Mouse (Mus musculus): ENCODE data around the gene Ak9. TPM values are rescaled to one million over a fixed set of nuclear protein-coding genes. Genes with fewer than 3 reads are reported as not detected.

The Ak9 gene
- polyA plus RNA-seq, 1 experiment, result 0.25 TPM

DNA sequence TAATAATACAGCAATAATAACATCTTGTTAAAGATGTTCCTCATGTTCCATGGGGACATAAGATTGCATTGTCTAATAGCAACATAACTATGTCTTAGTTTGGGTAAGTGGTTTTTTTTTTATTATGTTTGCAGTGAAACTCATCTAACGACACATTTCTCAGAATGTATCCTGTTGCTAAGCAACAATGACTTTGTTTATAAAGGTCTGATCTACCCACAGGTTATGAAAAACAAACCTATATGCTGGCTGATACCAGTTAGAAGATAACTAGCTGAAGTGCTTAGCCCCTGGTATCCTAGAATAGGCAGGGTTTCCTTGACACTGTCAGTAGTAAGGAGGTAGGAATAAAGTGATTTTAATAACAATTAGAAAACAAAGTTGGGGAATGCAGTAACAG, 15.7 kb upstream of the Ak9 start:
- DNase-seq (ENCODE audit: low read depth), result no peak
- TF ChIP-seq CTCF (IDR thresholded peaks at IDR 0.05; ENCODE audit: borderline replicate concordance, extremely low read depth, insufficient read depth, insufficient read length), result no peak
- TF ChIP-seq POLR2A (IDR thresholded peaks at IDR 0.05; ENCODE audit: borderline replicate concordance, extremely low read depth, insufficient read depth, insufficient read length, poor library complexity, severe bottlenecking), result no peak

DNA sequence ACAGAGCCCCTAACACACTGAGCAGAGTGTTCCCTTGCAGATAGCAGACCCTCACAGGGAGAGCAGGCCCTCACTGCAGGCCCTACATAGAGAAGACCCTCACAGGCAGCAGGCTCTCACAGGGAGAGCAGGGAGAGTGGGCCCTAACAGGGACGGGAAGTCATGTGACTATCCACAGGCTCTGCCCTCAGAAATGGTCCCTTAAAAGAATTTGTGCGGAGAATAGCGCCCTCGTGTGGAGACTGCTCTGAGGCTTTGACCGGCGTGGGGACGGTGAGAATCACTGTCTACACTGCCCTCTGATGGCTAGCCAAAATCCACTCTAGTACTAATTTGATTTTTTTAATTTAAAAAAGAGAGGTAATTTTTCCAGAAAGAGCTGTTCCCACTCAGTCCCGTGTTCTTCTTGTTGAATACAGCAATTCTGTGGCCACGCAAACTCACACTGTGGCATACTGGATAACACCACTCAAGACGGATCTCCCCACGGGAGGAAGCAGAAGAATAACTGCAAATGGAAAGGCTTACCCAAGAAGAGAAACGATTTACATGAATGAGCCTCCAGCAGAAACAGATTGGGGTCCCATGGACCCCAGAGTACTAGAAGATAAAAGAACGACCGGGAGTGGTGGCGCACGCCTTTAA, 14.9 kb upstream of the Ak9 start:
- peak; percentile 95 for DNase-seq (ENCODE audit: low read depth)
- TF ChIP-seq CTCF (IDR thresholded peaks at IDR 0.05; ENCODE audit: borderline replicate concordance, extremely low read depth, insufficient read depth, insufficient read length) (peak; percentile 99), POLR2A (IDR thresholded peaks at IDR 0.05; ENCODE audit: borderline replicate concordance, extremely low read depth, insufficient read depth, insufficient read length, poor library complexity, severe bottlenecking) (no peak)

DNA sequence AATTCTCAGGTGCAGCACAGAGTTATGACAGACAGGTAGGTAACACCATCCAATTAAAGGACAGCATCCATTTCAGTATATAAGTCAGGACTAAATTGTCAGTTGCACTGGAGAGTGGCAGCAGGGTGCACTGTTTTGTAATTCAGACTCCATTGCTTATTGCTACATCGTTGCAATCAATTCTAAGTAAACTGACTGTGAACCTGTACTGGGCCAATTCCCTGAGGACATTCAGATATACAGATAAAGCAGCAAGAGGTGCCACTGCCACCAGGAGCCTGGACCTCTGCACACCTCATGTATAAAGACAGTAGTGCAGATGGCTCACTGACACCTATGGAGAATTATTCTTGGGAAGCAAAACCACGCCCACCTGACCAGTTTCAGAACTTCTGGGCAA, 12.8 kb upstream of the Ak9 start:
- DNase-seq (ENCODE audit: low read depth), result no peak

DNA sequence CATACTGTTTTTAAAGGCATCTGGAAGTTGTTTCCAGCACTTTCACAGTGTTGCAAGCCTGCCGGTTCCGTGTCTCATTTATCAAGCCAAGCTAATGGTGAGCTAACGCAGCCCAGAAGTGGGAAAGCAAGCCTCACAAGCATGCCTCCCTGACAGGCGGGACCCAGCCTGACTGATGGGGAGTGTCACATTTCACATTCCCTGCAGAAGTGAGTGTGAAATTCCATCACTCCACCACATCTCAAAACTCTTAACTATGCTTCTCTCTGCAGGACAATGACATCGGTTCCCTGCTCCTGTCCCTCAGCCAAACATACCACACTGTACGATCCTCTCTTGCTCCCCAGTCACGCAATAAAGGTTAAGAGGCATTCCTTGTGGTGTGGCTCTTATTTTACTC, 10.8 kb upstream of the Ak9 start:
- DNase-seq (ENCODE audit: low read depth), result no peak
- TF ChIP-seq CTCF (IDR thresholded peaks at IDR 0.05; ENCODE audit: borderline replicate concordance, extremely low read depth, insufficient read depth, insufficient read length), result no peak
- no peak for TF ChIP-seq POLR2A (IDR thresholded peaks at IDR 0.05; ENCODE audit: borderline replicate concordance, extremely low read depth, insufficient read depth, insufficient read length, poor library complexity, severe bottlenecking)

More for the DNA sequence above, 12.8 kb upstream of the Ak9 start:
- TF ChIP-seq POLR2A (IDR thresholded peaks at IDR 0.05; ENCODE audit: borderline replicate concordance, extremely low read depth, insufficient read depth, insufficient read length, poor library complexity, severe bottlenecking), result no peak
- TF ChIP-seq CTCF (IDR thresholded peaks at IDR 0.05; ENCODE audit: borderline replicate concordance, extremely low read depth, insufficient read depth, insufficient read length), result no peak

DNA sequence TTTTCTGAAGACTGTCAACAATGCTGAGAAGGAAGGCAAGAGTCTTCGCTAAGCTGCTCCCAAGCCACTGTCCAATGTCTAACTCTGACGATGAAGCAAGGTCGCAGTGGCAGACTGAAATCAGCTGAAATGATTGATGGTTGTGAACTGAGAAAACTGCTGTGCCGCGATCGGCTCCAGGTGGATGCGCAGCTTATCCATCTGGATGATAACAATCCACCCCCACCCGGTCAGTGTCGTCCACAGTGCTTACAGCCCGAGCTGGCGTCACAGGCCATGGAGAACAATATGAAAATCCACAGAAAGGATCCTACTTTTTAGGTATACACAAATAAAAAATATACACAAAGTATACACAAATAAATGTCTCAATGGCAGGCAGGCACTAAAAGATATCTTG, 9.0 kb upstream of the Ak9 start:
- TF ChIP-seq CTCF (IDR thresholded peaks at IDR 0.05; ENCODE audit: borderline replicate concordance, extremely low read depth, insufficient read depth, insufficient read length), result no peak
- TF ChIP-seq POLR2A (IDR thresholded peaks at IDR 0.05; ENCODE audit: borderline replicate concordance, extremely low read depth, insufficient read depth, insufficient read length, poor library complexity, severe bottlenecking), result no peak
- no peak for DNase-seq (ENCODE audit: low read depth)

DNA sequence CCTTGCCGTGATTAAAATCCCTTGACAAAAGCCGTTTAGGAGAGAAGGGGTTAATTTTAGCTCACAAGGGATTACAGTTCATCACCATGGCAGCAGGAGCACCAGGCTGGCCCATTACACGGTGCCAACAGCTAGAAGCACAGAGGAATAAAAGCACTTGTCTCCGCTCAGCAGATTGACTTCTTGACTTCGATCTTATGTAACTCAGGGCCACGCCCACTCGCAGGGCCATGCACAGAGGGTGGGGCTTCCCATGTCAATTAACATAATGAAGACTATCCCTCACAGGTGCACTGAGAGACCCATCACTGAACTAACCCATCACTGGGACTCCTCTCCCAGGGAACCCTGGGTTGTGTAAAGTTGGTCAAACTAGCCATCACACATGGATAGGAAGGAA, 8.6 kb upstream of the Ak9 start:
- peak; percentile 78 for DNase-seq (ENCODE audit: low read depth)
- TF ChIP-seq POLR2A (IDR thresholded peaks at IDR 0.05; ENCODE audit: borderline replicate concordance, extremely low read depth, insufficient read depth, insufficient read length, poor library complexity, severe bottlenecking) (no peak), CTCF (IDR thresholded peaks at IDR 0.05; ENCODE audit: borderline replicate concordance, extremely low read depth, insufficient read depth, insufficient read length) (no peak)

DNA sequence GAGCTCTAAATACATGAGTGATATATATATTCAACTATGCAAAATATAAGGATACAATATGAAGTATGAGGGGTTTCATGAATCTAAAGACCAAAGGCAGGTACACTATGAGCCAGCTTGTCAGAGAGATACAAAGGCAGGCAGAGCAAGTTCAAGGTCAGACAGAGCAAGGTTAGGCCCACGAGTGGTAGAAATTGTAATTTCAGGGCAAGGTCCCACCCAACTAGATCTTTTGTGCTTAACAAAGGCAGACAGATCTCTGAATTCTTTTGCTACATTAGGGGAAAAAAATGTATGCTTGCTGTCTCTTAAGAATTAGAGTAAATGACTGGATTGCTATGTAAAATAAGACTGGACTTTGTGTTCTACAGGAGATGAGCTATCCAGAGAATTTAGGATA, 3.6 kb upstream of the Ak9 start:
- TF ChIP-seq CTCF (IDR thresholded peaks at IDR 0.05; ENCODE audit: borderline replicate concordance, extremely low read depth, insufficient read depth, insufficient read length) (no peak), POLR2A (IDR thresholded peaks at IDR 0.05; ENCODE audit: borderline replicate concordance, extremely low read depth, insufficient read depth, insufficient read length, poor library complexity, severe bottlenecking) (no peak)
- DNase-seq (ENCODE audit: low read depth), result no peak

DNA sequence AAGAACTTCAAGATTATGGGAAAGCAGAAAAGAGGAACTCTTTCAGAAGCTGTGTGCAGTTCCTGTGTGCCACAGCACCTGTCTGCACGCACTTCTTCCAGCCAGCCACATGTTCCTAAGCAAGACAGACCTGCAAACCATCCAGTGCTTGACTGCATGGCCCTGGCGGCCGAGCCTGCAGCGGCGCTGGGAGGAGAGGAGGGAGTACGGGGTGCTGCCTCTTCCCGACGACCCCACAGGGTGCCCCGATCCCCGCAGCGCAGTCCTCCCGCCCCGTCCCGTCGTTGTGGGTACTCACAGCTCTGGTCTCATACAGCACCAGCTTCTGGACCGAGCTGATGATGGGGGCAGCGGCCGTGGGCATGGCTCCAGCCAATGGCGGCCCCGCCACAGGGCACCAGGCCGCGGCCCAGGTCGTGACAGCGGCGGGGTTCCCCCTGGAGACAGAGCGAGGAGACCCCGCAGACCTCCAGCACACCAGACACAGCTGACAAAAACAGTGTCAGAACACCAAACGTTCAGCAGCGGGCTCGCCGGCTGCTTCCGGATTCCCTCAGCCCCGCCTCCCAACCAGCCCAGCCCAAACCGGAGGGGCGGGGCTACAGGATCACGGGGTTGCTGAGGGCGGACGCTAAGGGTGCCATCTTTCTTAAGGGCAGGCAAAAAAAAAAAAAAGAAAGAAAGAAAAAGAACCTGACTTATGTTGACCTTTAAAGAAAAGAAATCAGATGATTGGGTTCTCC, 920 bp upstream of the Ak9 start, which contains the start of gene Fig4:
Gene Fig4 (minus strand): TSS at position 572 of the 743 bp plus-strand sequence.
- TF ChIP-seq POLR2A (IDR thresholded peaks at IDR 0.05; ENCODE audit: borderline replicate concordance, extremely low read depth, insufficient read depth, insufficient read length, poor library complexity, severe bottlenecking), result peak; percentile 44; the same call in 1 of the 2 replicates
- no peak; the same call in 1 of the 2 replicates for TF ChIP-seq CTCF (IDR thresholded peaks at IDR 0.05; ENCODE audit: borderline replicate concordance, extremely low read depth, insufficient read depth, insufficient read length)
- peak; percentile 96 for DNase-seq (ENCODE audit: low read depth)

DNA sequence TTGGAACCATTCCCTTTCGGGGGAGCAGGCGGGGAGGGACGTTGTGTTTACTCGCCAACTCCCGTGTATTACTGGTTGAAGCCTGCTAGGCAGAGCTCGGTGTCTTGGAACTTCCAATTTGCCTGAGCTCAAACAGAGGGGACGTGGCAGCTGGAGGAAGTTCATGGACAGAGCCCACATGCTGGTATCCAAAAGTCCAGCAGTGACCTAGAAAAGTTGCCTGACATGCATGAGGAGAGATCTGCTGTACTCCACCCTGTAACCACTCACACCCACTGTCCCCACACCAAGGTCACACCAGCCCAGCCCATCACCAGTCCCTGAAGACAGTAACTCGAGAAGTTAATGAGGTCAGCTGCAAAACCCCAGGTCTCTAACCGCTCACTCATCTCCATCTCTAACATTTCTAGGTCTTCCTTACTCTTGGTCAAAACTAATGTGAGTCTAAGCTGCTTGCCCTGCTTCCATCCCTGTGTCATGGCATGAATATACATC, 1.2 kb downstream of the Ak9 start:
- TF ChIP-seq CTCF (IDR thresholded peaks at IDR 0.05; ENCODE audit: borderline replicate concordance, extremely low read depth, insufficient read depth, insufficient read length) (no peak), POLR2A (IDR thresholded peaks at IDR 0.05; ENCODE audit: borderline replicate concordance, extremely low read depth, insufficient read depth, insufficient read length, poor library complexity, severe bottlenecking) (no peak)
- DNase-seq (ENCODE audit: low read depth), result no peak

DNA sequence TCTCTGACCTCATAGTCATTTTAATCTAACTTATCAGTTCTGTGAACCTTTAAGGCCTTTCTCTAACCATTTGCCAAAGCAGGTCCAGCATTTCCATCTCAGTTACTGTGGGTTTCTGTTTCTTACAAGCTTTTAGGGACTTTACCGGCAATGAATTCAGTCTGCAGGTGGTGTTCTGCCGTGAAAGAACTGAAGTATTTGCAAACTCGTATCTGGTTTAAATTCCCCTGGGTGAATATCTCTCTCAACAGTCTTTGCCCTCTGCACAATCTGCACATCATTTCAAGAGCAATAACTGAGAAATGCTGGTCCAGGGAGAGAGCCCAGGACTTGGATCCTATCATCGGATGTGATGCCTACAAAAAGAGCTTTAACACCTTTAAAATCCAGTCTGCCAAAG, 4.4 kb downstream of the Ak9 start:
- TF ChIP-seq CTCF (IDR thresholded peaks at IDR 0.05; ENCODE audit: borderline replicate concordance, extremely low read depth, insufficient read depth, insufficient read length) (no peak), POLR2A (IDR thresholded peaks at IDR 0.05; ENCODE audit: borderline replicate concordance, extremely low read depth, insufficient read depth, insufficient read length, poor library complexity, severe bottlenecking) (no peak)
- no peak for DNase-seq (ENCODE audit: low read depth)

DNA sequence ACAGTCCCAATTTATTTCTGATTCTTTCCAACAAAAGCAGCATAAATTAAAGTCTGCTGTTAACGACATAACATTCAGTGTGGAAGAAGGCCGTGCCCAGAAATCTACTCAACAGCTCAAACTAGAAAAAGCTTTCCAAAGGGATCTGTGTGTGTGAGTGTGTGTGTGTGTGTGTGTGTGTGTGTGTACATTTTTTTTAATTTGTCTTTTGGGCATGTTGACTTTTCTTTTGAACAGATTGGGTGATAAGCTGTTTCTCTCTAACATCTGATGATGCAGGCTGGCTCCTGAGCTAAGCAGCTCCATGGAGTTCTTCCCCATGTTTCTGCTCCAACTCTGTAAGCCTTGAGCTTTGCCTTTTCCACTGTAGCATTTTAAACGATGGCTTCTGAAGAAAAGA, 12.1 kb downstream of the Ak9 start:
- peak; percentile 53 for DNase-seq (ENCODE audit: low read depth)
- TF ChIP-seq CTCF (IDR thresholded peaks at IDR 0.05; ENCODE audit: borderline replicate concordance, extremely low read depth, insufficient read depth, insufficient read length), result no peak
- TF ChIP-seq POLR2A (IDR thresholded peaks at IDR 0.05; ENCODE audit: borderline replicate concordance, extremely low read depth, insufficient read depth, insufficient read length, poor library complexity, severe bottlenecking), result no peak
